Mouse (Mus musculus) MEL (cell line): ENCODE measurements around the gene Stk40.

Experiments used
- MAFK ChIP-seq: IDR thresholded peaks from 2 replicates; pipeline ENCODE4 v1.6.1; 2011; ENCODE audit warnings: low read depth, mild to moderate bottlenecking, low read length, improper control_type of control experiment, borderline replicate concordance
- MAZ ChIP-seq: IDR thresholded peaks from 2 replicates; pipeline ENCODE4 v1.6.1; 2012; ENCODE audit warnings: low read depth, mild to moderate bottlenecking, inconsistent platforms, low read length, improper control_type of control experiment
- POLR2A ChIP-seq, 2 experiments: IDR thresholded peaks; 2 replicates each; pipeline ENCODE4 v1.6.1; 2011 to 2012; ENCODE audit warnings: low read length in 2 of 2, mild to moderate bottlenecking in 2 of 2, control low read depth in 1 of 2, improper control_type of control experiment in 1 of 2, low read depth in 1 of 2, moderate library complexity in 1 of 2; ENCODE audit not compliant: control insufficient read depth in 1 of 2, insufficient read depth in 1 of 2, poor library complexity in 1 of 2
- POLR2AphosphoS5 ChIP-seq: IDR thresholded peaks from 2 replicates; pipeline ENCODE4 v1.6.1; 2012; ENCODE audit warnings: low read depth, borderline replicate concordance, mild to moderate bottlenecking, inconsistent platforms, low read length, moderate library complexity, mixed read lengths
- ZC3H11A ChIP-seq: IDR thresholded peaks from 2 replicates; pipeline ENCODE4 v1.6.1; 2012; ENCODE audit warnings: low read depth, mild to moderate bottlenecking, inconsistent platforms, low read length, improper control_type of control experiment

GRCm38 (mm10) chr4:126161456-126161855 is 57.7 kb downstream of the Stk40 start:
- no peak for TF ChIP-seq MAFK
- TF ChIP-seq POLR2AphosphoS5: no peak
- no peak for TF ChIP-seq ZC3H11A
- no peak for TF ChIP-seq MAZ
- no peak for TF ChIP-seq POLR2A (IDR thresholded peaks at IDR 0.05; ENCODE audit: control insufficient read depth in 1 of 2, insufficient read depth in 1 of 2, low read depth in 1 of 2, low read length in 2 of 2, poor library complexity in 1 of 2)
